In genomic region chr11:54314740-54315139, GRCm38 (mm10) we compare ENCODE assay signal across 10 mouse cellular contexts. TPM values are rescaled to one million over a fixed set of nuclear protein-coding genes. Genes with fewer than 3 reads are reported as not detected.
A peak's percentile ranks its signal among the peaks of the same experiment; 100 is the strongest.
DNase-seq lines count a peak whose midpoint lies in the region; ATAC-seq and TF ChIP-seq lines count a peak whose summit lies in the region.
"Had no signal": no experiment of that assay in that cellular context is flagged by ENCODE, and none has a peak within 500 bp of the region (broad histone marks: within the 10 kb centered on the region; RNA-seq: fewer than 3 reads in every experiment).

No protein-coding gene starts in this region.

- no peak overlapping the region; the same call in 1 of the 2 replicates for H3K27ac ChIP-seq in MEL (ENCODE audit: control insufficient read depth, low read depth, low read length)
- H3K27ac ChIP-seq in forebrain, embryonic 11.5 days (ENCODE audit: low read depth, low read length), result no peak overlapping the region
- 0 out of 2 replicates have a peak overlapping the region, but pooled peaks have one; percentile 7 for H3K27ac ChIP-seq in liver, embryonic 15.5 days (replicated peaks)
- no peak overlapping the region for H3K27ac ChIP-seq in intestine, embryonic 16.5 days (ENCODE audit: low read length)

- no peak overlapping the region for H3K9ac ChIP-seq in MEL (ENCODE audit: control insufficient read depth, low read depth, low read length, poor library complexity, severe bottlenecking)
- peak overlapping the region; percentile 27; the same call in 1 of the 2 replicates for H3K9ac ChIP-seq in forebrain, embryonic 11.5 days (ENCODE audit: low read length)
- H3K9ac ChIP-seq in liver, embryonic 15.5 days, result no peak overlapping the region
- H3K9ac ChIP-seq in intestine, embryonic 16.5 days (ENCODE audit: low read depth, low read length), result no peak overlapping the region

- TF ChIP-seq EP300 in MEL (IDR thresholded peaks at IDR 0.05; ENCODE audit: low read depth in 1 of 2, low read length in 2 of 2), result peak; percentile 82 to 92

- peak; percentile 14 for DNase-seq in embryo, embryonic 10 days (ENCODE audit: low spot score)
- no peak for DNase-seq in embryo, embryonic 9.5 days (ENCODE audit: extremely low spot score)
- DNase-seq in MEL (ENCODE audit: low read depth, low spot score), result peak; percentile 72
- peak; percentile 61 for DNase-seq in forebrain, embryonic 11.5 days (ENCODE audit: low spot score)
- no peak for DNase-seq in ovary, postnatal 36 days (ENCODE audit: low spot score)
- DNase-seq in heart, postnatal 25 days (ENCODE audit: low spot score), result no peak

- no peak overlapping the region for H3K4me2 ChIP-seq in forebrain, embryonic 11.5 days (ENCODE audit: low read depth, low read length, severe bottlenecking)
- peak overlapping the region; percentile 13 for H3K4me2 ChIP-seq in liver, embryonic 15.5 days
- no peak overlapping the region for H3K4me2 ChIP-seq in intestine, embryonic 16.5 days (ENCODE audit: low read depth, low read length)

- ATAC-seq in forebrain, embryonic 11.5 days (replicated peaks; ENCODE audit: low FRiP score), result peak; percentile 53; the same call in 1 of the 2 replicates
- peak; percentile 70 for ATAC-seq in liver, embryonic 15.5 days (ENCODE audit: insufficient read depth)
- ATAC-seq in intestine, embryonic 16.5 days, result no peak

- no peak for TF ChIP-seq CTCF in MEL (IDR thresholded peaks at IDR 0.05 in 2 of 3, conservative IDR thresholded peaks at IDR 0.05 in 1 of 3; ENCODE audit: control insufficient read depth in 1 of 3, insufficient read depth in 1 of 3, low read depth in 2 of 3, low read length in 3 of 3, poor library complexity in 1 of 3, severe bottlenecking in 1 of 3)

- peaks cover 0 to 22% of the 10 kb centered on the region in 2 experiments; a peak in 2 of 4 replicates for H3K36me3 ChIP-seq in MEL (ENCODE audit: control insufficient read depth in 1 of 2, insufficient read depth in 2 of 2, low read length in 2 of 2)
- no peaks in the 10 kb centered on the region for H3K36me3 ChIP-seq in forebrain, embryonic 11.5 days (ENCODE audit: control insufficient read depth, insufficient read depth, low read length)
- no peaks in the 10 kb centered on the region for H3K36me3 ChIP-seq in liver, embryonic 15.5 days (replicated peaks)
- H3K36me3 ChIP-seq in intestine, embryonic 16.5 days (ENCODE audit: control insufficient read depth, insufficient read depth, low read length), result no peaks in the 10 kb centered on the region

- WGBS in forebrain, embryonic 11.5 days, result 13% methylated on average over 3 of the region's 3 CpGs
- 8% methylated on average over 3 of the region's 3 CpGs for WGBS in liver, embryonic 15.5 days (ENCODE audit: insufficient replicate concordance)
- 22% methylated on average over 3 of the region's 3 CpGs for WGBS in intestine, embryonic 16.5 days

- no peak for TF ChIP-seq RAD21 in MEL (IDR thresholded peaks at IDR 0.05; ENCODE audit: low read depth, low read length)

- no peaks in the 10 kb centered on the region for H3K27me3 ChIP-seq in MEL (ENCODE audit: control insufficient read depth in 1 of 2, insufficient read depth in 2 of 2, low read length in 2 of 2)
- no peaks in the 10 kb centered on the region for H3K27me3 ChIP-seq in forebrain, embryonic 11.5 days (ENCODE audit: control insufficient read depth, insufficient read depth, low read length)
- no peaks in the 10 kb centered on the region; the same call in 1 of the 2 replicates for H3K27me3 ChIP-seq in liver, embryonic 15.5 days
- H3K27me3 ChIP-seq in intestine, embryonic 16.5 days (replicated peaks; ENCODE audit: control insufficient read depth, insufficient read depth, low read length), result no peaks in the 10 kb centered on the region

- H3K79me2 ChIP-seq in MEL (ENCODE audit: control insufficient read depth, insufficient read depth, low read length, poor library complexity), result no peaks in the 10 kb centered on the region

- H3K4me1 ChIP-seq in MEL (ENCODE audit: control insufficient read depth in 1 of 2, insufficient read depth in 2 of 2, low read length in 2 of 2), result peaks cover 29 to 35% of the 10 kb centered on the region in 2 experiments
- peaks cover 22% of the 10 kb centered on the region for H3K4me1 ChIP-seq in forebrain, embryonic 11.5 days (replicated peaks; ENCODE audit: control insufficient read depth, insufficient read depth, low read length)
- H3K4me1 ChIP-seq in liver, embryonic 15.5 days (replicated peaks), result peaks cover 35% of the 10 kb centered on the region
- peaks cover 4% of the 10 kb centered on the region; the same call in 1 of the 2 replicates for H3K4me1 ChIP-seq in intestine, embryonic 16.5 days (ENCODE audit: control insufficient read depth, insufficient read depth, low read length)

- peak in 1 of 2 experiments; percentile 44; a peak in 1 of 4 replicates for TF ChIP-seq POLR2A in MEL (IDR thresholded peaks at IDR 0.05; ENCODE audit: control insufficient read depth in 1 of 2, insufficient read depth in 1 of 2, low read depth in 1 of 2, low read length in 2 of 2, poor library complexity in 1 of 2)

- no peaks in the 10 kb centered on the region for H3K9me3 ChIP-seq in MEL (replicated peaks; ENCODE audit: insufficient read depth, low read length)
- no peaks in the 10 kb centered on the region for H3K9me3 ChIP-seq in forebrain, embryonic 11.5 days (ENCODE audit: control insufficient read depth, low read length)
- H3K9me3 ChIP-seq in liver, embryonic 15.5 days (replicated peaks), result no peaks in the 10 kb centered on the region
- H3K9me3 ChIP-seq in intestine, embryonic 16.5 days (ENCODE audit: control insufficient read depth, low read length), result no peaks in the 10 kb centered on the region

- no peak overlapping the region for H3K4me3 ChIP-seq in MEL (ENCODE audit: control insufficient read depth in 1 of 2, insufficient read depth in 1 of 2, low read depth in 2 of 2, low read length in 2 of 2)
- H3K4me3 ChIP-seq in forebrain, embryonic 11.5 days (ENCODE audit: low read depth, low read length), result no peak overlapping the region
- H3K4me3 ChIP-seq in liver, embryonic 15.5 days (replicated peaks), result no peak overlapping the region
- no peak overlapping the region for H3K4me3 ChIP-seq in intestine, embryonic 16.5 days (ENCODE audit: low read length)

- intact Hi-C loops in heart, postnatal 25 days (cut with DNase I), result no loop called here

TF ChIP-seq in MEL, 35 proteins besides CTCF, POLR2A, EP300 and RAD21 (continues in another document):
- TF ChIP-seq TCF12 (IDR thresholded peaks at IDR 0.05; ENCODE audit: low read depth, low read length), result peak; percentile 79
- TF ChIP-seq ZC3H11A (IDR thresholded peaks at IDR 0.05; ENCODE audit: low read depth, low read length), result no peak
- TF ChIP-seq GABPA (IDR thresholded peaks at IDR 0.05; ENCODE audit: low read depth, low read length), result no peak
- no peak for TF ChIP-seq ELF1 (IDR thresholded peaks at IDR 0.05; ENCODE audit: low read depth, low read length)
- TF ChIP-seq MYB (IDR thresholded peaks at IDR 0.05; ENCODE audit: low read depth, low read length), result peak; percentile 79
- no peak for TF ChIP-seq ZMIZ1 (IDR thresholded peaks at IDR 0.05; ENCODE audit: low read depth, low read length)
- no peak for TF ChIP-seq ZNF384 (IDR thresholded peaks at IDR 0.05; ENCODE audit: low read depth, low read length)
- TF ChIP-seq POLR2AphosphoS5 (IDR thresholded peaks at IDR 0.05; ENCODE audit: borderline replicate concordance, low read depth, low read length), result no peak
- TF ChIP-seq ZKSCAN1 (IDR thresholded peaks at IDR 0.05; ENCODE audit: low read depth, low read length), result no peak
- no peak for TF ChIP-seq POLR2AphosphoS2 (IDR thresholded peaks at IDR 0.05; ENCODE audit: low read length)
- no peak for TF ChIP-seq CHD2 (IDR thresholded peaks at IDR 0.05; ENCODE audit: low read length)
- TF ChIP-seq GATA1 (IDR thresholded peaks at IDR 0.05; ENCODE audit: low read depth, low read length), result peak; percentile 41; the same call in 1 of the 2 replicates
- no peak for TF ChIP-seq HCFC1 (IDR thresholded peaks at IDR 0.05; ENCODE audit: low read depth, low read length)
- no peak for TF ChIP-seq MXI1 (IDR thresholded peaks at IDR 0.05; ENCODE audit: low read depth, low read length)
- peak; percentile 80 for TF ChIP-seq TBP (IDR thresholded peaks at IDR 0.05; ENCODE audit: low read depth, low read length)
- TF ChIP-seq CHD1 (IDR thresholded peaks at IDR 0.05; ENCODE audit: low read depth, low read length), result no peak
- TF ChIP-seq NELFE (IDR thresholded peaks at IDR 0.05; ENCODE audit: low read depth, low read length), result peak; percentile 29; the same call in 1 of the 2 replicates
- no peak for TF ChIP-seq NRF1 (IDR thresholded peaks at IDR 0.05; ENCODE audit: insufficient read depth, low read depth, low read length, poor library complexity, severe bottlenecking)
- TF ChIP-seq BHLHE40 (IDR thresholded peaks at IDR 0.05; ENCODE audit: borderline replicate concordance, low read depth, low read length), result no peak
- TF ChIP-seq JUND (IDR thresholded peaks at IDR 0.05; ENCODE audit: low read depth, low read length), result no peak
- TF ChIP-seq E2F4 (IDR thresholded peaks at IDR 0.05; ENCODE audit: borderline replicate concordance, low read depth, low read length), result no peak

RNA-seq across cellular contexts. Expression of gene Acsl6, which starts 11.1 kb away (rescaled TPM):
- total RNA-seq in MEL (2012; rRNA removed), result 3.2 and 7.9 TPM in 2 replicates
- 1 to 10 TPM in 1 of 2 experiments, not detected in 1; 2.8 TPM for polyA plus RNA-seq in MEL (2012; ENCODE audit: insufficient read depth in 1 of 2, insufficient read length in 2 of 2, low read depth in 1 of 2, low replicate concordance in 2 of 2, missing spikeins in 1 of 2)
- polyA plus RNA-seq in forebrain, embryonic 11.5 days (2014; fragmentation: Nextera tagmentation; extraction: Ambion mirVana), result 16.7 and 17.9 TPM in 2 replicates
- 0.64 and 1.3 TPM in 2 replicates for polyA plus RNA-seq in liver, embryonic 15.5 days (2015; fragmentation: Nextera tagmentation; extraction: Ambion mirVana)
- polyA plus RNA-seq in intestine, embryonic 16.5 days (2015; fragmentation: Nextera tagmentation; extraction: Ambion mirVana), result 1.5 TPM in 2 replicates
- 1 to 10 TPM; 3.2 to 3.4 TPM for total RNA-seq in heart, postnatal 25 days (2021)

RNA-seq across cellular contexts. Expression of gene Il3, which starts 47.7 kb away (rescaled TPM):
- not detected in 2 replicates for total RNA-seq in MEL (2012; rRNA removed)
- polyA plus RNA-seq in MEL (2012; ENCODE audit: insufficient read depth in 1 of 2, insufficient read length in 2 of 2, low read depth in 1 of 2, low replicate concordance in 2 of 2, missing spikeins in 1 of 2), result not detected
- not detected in 2 replicates for polyA plus RNA-seq in forebrain, embryonic 11.5 days (2014; fragmentation: Nextera tagmentation; extraction: Ambion mirVana)
- polyA plus RNA-seq in liver, embryonic 15.5 days (2015; fragmentation: Nextera tagmentation; extraction: Ambion mirVana), result not detected in 2 replicates
- not detected in 2 replicates for polyA plus RNA-seq in intestine, embryonic 16.5 days (2015; fragmentation: Nextera tagmentation; extraction: Ambion mirVana)
- total RNA-seq in heart, postnatal 25 days (2021), result not detected
- total RNA-seq: gastrocnemius, postnatal 36 days; left cerebral cortex, adult 8-10 months had no signal

RNA-seq across cellular contexts. Expression of gene Meikin, which starts 55.7 kb away (rescaled TPM):
- not detected in 2 replicates for total RNA-seq in MEL (2012; rRNA removed)
- polyA plus RNA-seq in MEL (2012; ENCODE audit: insufficient read depth in 1 of 2, insufficient read length in 2 of 2, low read depth in 1 of 2, low replicate concordance in 2 of 2, missing spikeins in 1 of 2), result not detected
- polyA plus RNA-seq in forebrain, embryonic 11.5 days (2014; fragmentation: Nextera tagmentation; extraction: Ambion mirVana), result not detected in 2 replicates
- not detected in 2 replicates for polyA plus RNA-seq in liver, embryonic 15.5 days (2015; fragmentation: Nextera tagmentation; extraction: Ambion mirVana)
- not detected in 2 replicates for polyA plus RNA-seq in intestine, embryonic 16.5 days (2015; fragmentation: Nextera tagmentation; extraction: Ambion mirVana)
- not detected for total RNA-seq in heart, postnatal 25 days (2021)
- total RNA-seq: gastrocnemius, postnatal 36 days; left cerebral cortex, adult 8-10 months had no signal

Comparison
In these comparisons a context has a peak if more than half of its experiments do, and no peak if none do; other contexts are left out.
1. DNase-seq: peak in embryo, embryonic 10 days (single experiment), MEL (single experiment) and forebrain, embryonic 11.5 days (single experiment); none in embryo, embryonic 9.5 days (single experiment), ovary, postnatal 36 days (single experiment) and heart, postnatal 25 days (single experiment).